Mouse (Mus musculus) left cerebral cortex, postnatal 14 days (tissue): Measurements from ENCODE around the gene Epn1. TPM values are rescaled to one million over a fixed set of nuclear protein-coding genes. Genes with fewer than 3 reads are reported as not detected.

ENCODE experiments used
- microRNA-seq, 2 experiments: library from miRNA; unstranded; fragments of <30 nt; microRNA quantifications; one replicate each; pipeline ENCODE4 v1.2.0; 2022
- total RNA-seq, 2 experiments: library from RNA; stranded (reverse); gene quantifications; 2 replicates each; pipeline ENCODE4 v1.2.3; 2021

Gene Epn1
- total RNA-seq, 2 experiments from 2014 or later: 429 to 432 TPM

Small RNA genes within 50 kb of the gene (microRNA-seq; reads per million reads assigned to microRNA genes)
- gene Gm26217: 0 reads per million in 2 experiments

Other genes with a start within 250 kb of the Epn1 start
- 100 to 1,000 TPM; 116 to 133 TPM for gene Shisa7, start 235.5 kb upstream of the Epn1 start, total RNA-seq
- gene Isoc2b, start 210.0 kb upstream of the Epn1 start, total RNA-seq: 1 to 10 TPM; 4.6 to 5.0 TPM
- 1 to 10 TPM; 7.5 to 8.6 TPM for gene Isoc2a, start 203.1 kb upstream of the Epn1 start, total RNA-seq
- under 1 TPM; 0.29 to 0.34 TPM for gene Gm36210, start 173.7 kb upstream of the Epn1 start, total RNA-seq
- gene Zfp628, start 165.0 kb upstream of the Epn1 start, total RNA-seq: 10 to 100 TPM; 14.5 to 16.3 TPM
- gene Nat14, start 158.2 kb upstream of the Epn1 start, total RNA-seq: 10 to 100 TPM; 86.6 to 92.4 TPM
- 1 to 10 TPM; 2.3 to 2.9 TPM for gene Ssc5d, start 154.4 kb upstream of the Epn1 start, total RNA-seq
- gene Sbk2, start 115.8 kb upstream of the Epn1 start, total RNA-seq: under 1 TPM in 1 of 2 experiments, not detected in 1; 0.15 TPM
- under 1 TPM; 0.42 to 0.55 TPM for gene Sbk3, start 109.1 kb upstream of the Epn1 start, total RNA-seq
- gene Zfp579, start 84.1 kb upstream of the Epn1 start, total RNA-seq: 10 to 100 TPM; 33.8 to 36.3 TPM
- gene Zfp524, start 65.8 kb upstream of the Epn1 start, total RNA-seq: 1 to 10 TPM; 5.3 to 6.7 TPM
- 10 to 100 TPM; 24.9 to 25.3 TPM for gene Fiz1, start 65.5 kb upstream of the Epn1 start, total RNA-seq
- gene Gm44973, start 64.7 kb upstream of the Epn1 start, total RNA-seq: not detected
- gene Zfp865, start 59.9 kb upstream of the Epn1 start, total RNA-seq: 10 to 100 TPM; 34.1 to 35.2 TPM
- 10 to 100 TPM; 65.7 to 68.5 TPM for gene Ccdc106, start 59.7 kb upstream of the Epn1 start, total RNA-seq
- gene 4632433K11Rik, start 46.1 kb upstream of the Epn1 start, total RNA-seq: not detected
- gene Zfp784, start 41.8 kb upstream of the Epn1 start, total RNA-seq: 1 to 10 TPM; 5.4 TPM
- 10 to 100 TPM; 56.1 to 62.8 TPM for gene Zfp580, start 28.7 kb upstream of the Epn1 start, total RNA-seq
- 100 to 1,000 TPM; 166 to 173 TPM for gene U2af2, start 18.1 kb upstream of the Epn1 start, total RNA-seq
- not detected for gene Rfpl4, start 36.7 kb downstream of the Epn1 start, total RNA-seq
- under 1 TPM in 1 of 2 experiments, not detected in 1; 0.35 TPM for gene Rasl2-9, start 45.7 kb downstream of the Epn1 start, total RNA-seq
- gene Vmn1r55, start 69.4 kb downstream of the Epn1 start, total RNA-seq: not detected
- not detected for gene Vmn1r56, start 116.5 kb downstream of the Epn1 start, total RNA-seq
- not detected for gene Vmn1r57, start 138.3 kb downstream of the Epn1 start, total RNA-seq